9 mouse cellular contexts compared by ENCODE assay signal in genomic region chr11:69121741-69122335, GRCm38 (mm10). TPM values are rescaled to one million over a fixed set of nuclear protein-coding genes. Genes with fewer than 3 reads are reported as not detected.
DNase-seq lines count a peak whose midpoint lies in the region; ATAC-seq and TF ChIP-seq lines count a peak whose summit lies in the region.
"Had no signal": no experiment of that assay in that cellular context is flagged by ENCODE, and none has a peak within 500 bp of the region (broad histone marks: within the 10 kb centered on the region; RNA-seq: fewer than 3 reads in every experiment).

No protein-coding gene starts in this region.

- ATAC-seq in kidney, embryonic 14.5 days (ENCODE audit: low FRiP score, low TSS enrichment): no peak
- no peak for ATAC-seq in intestine, postnatal 0 days
- ATAC-seq in neural tube, embryonic 13.5 days (ENCODE audit: low read depth): no peak

- H3K4me1 ChIP-seq in kidney, embryonic 14.5 days (ENCODE audit: control insufficient read depth, insufficient read depth, low read length): peaks cover 30% of the 10 kb centered on the region; the same call in 1 of the 2 replicates
- H3K4me1 ChIP-seq in ES-E14 (ENCODE audit: control insufficient read depth in 2 of 2, insufficient read depth in 2 of 2, low read length in 2 of 2, poor library complexity in 1 of 2): peaks cover 0 to 9% of the 10 kb centered on the region in 2 experiments; a peak in 2 of 4 replicates
- H3K4me1 ChIP-seq in embryonic facial prominence, embryonic 10.5 days: peaks cover 69% of the 10 kb centered on the region
- 0 out of 2 replicates have a peak, but pooled peaks cover 12% of the 10 kb centered on the region for H3K4me1 ChIP-seq in intestine, postnatal 0 days (replicated peaks; ENCODE audit: control insufficient read depth, insufficient read depth, low read length)
- H3K4me1 ChIP-seq in neural tube, embryonic 13.5 days (replicated peaks): peaks cover 57% of the 10 kb centered on the region

- H3K27ac ChIP-seq in kidney, embryonic 14.5 days (ENCODE audit: low read depth, low read length): peak overlapping the region; percentile 78; the same call in 1 of the 2 replicates
- no peak overlapping the region for H3K27ac ChIP-seq in ES-E14 (ENCODE audit: insufficient read depth, low read depth, low read length, poor library complexity, severe bottlenecking)
- peak overlapping the region; percentile 82 for H3K27ac ChIP-seq in embryonic facial prominence, embryonic 10.5 days (replicated peaks)
- H3K27ac ChIP-seq in intestine, postnatal 0 days (ENCODE audit: low read depth, low read length): peak overlapping the region; percentile 78
- H3K27ac ChIP-seq in neural tube, embryonic 13.5 days (replicated peaks): peak overlapping the region; percentile 72

- WGBS in kidney, embryonic 14.5 days: 1% methylated on average over 28 of the region's 32 CpGs
- 1% methylated on average over 32 of the region's 32 CpGs for WGBS in embryonic facial prominence, embryonic 10.5 days
- under 1% methylated on average over 27 of the region's 32 CpGs for WGBS in intestine, postnatal 0 days
- 1% methylated on average over 31 of the region's 32 CpGs for WGBS in neural tube, embryonic 13.5 days

- peak overlapping the region; percentile 95 for H3K4me2 ChIP-seq in kidney, embryonic 14.5 days (replicated peaks; ENCODE audit: low read depth, low read length)
- peak overlapping the region; percentile 93 for H3K4me2 ChIP-seq in intestine, postnatal 0 days (replicated peaks; ENCODE audit: low read depth)
- H3K4me2 ChIP-seq in neural tube, embryonic 13.5 days: peak overlapping the region; percentile 98

- peak overlapping the region; percentile 62 for H3K9ac ChIP-seq in kidney, embryonic 14.5 days (ENCODE audit: low read depth, low read length)
- H3K9ac ChIP-seq in ES-E14 (ENCODE audit: insufficient read depth, low read depth, low read length, poor library complexity, severe bottlenecking): peak overlapping the region; percentile 6; the same call in 1 of the 2 replicates
- H3K9ac ChIP-seq in intestine, postnatal 0 days (ENCODE audit: low read depth, low read length): peak overlapping the region; percentile 53
- H3K9ac ChIP-seq in neural tube, embryonic 13.5 days: peak overlapping the region; percentile 80

- H3K9me3 ChIP-seq in kidney, embryonic 14.5 days (ENCODE audit: control insufficient read depth, low read length): no peaks in the 10 kb centered on the region
- no peaks in the 10 kb centered on the region for H3K9me3 ChIP-seq in ES-E14 (ENCODE audit: control insufficient read depth, insufficient read depth, low read depth, low read length)
- H3K9me3 ChIP-seq in embryonic facial prominence, embryonic 10.5 days: no peaks in the 10 kb centered on the region
- H3K9me3 ChIP-seq in intestine, postnatal 0 days (ENCODE audit: control insufficient read depth): no peaks in the 10 kb centered on the region
- no peaks in the 10 kb centered on the region for H3K9me3 ChIP-seq in neural tube, embryonic 13.5 days

- no peaks in the 10 kb centered on the region for H3K36me3 ChIP-seq in kidney, embryonic 14.5 days (ENCODE audit: control insufficient read depth, insufficient read depth, low read length)
- H3K36me3 ChIP-seq in ES-E14 (ENCODE audit: control insufficient read depth, insufficient read depth, low read length, poor library complexity, severe bottlenecking): no peaks in the 10 kb centered on the region
- no peaks in the 10 kb centered on the region for H3K36me3 ChIP-seq in embryonic facial prominence, embryonic 10.5 days (replicated peaks)
- no peaks in the 10 kb centered on the region for H3K36me3 ChIP-seq in intestine, postnatal 0 days (ENCODE audit: control insufficient read depth, insufficient read depth)
- no peaks in the 10 kb centered on the region for H3K36me3 ChIP-seq in neural tube, embryonic 13.5 days

- H3K27me3 ChIP-seq in kidney, embryonic 14.5 days (ENCODE audit: control insufficient read depth, insufficient read depth, low read length): no peaks in the 10 kb centered on the region
- peaks cover 37% of the 10 kb centered on the region for H3K27me3 ChIP-seq in embryonic facial prominence, embryonic 10.5 days (replicated peaks; ENCODE audit: low read depth, poor library complexity, severe bottlenecking)
- 0 out of 2 replicates have a peak, but pooled peaks cover 2% of the 10 kb centered on the region for H3K27me3 ChIP-seq in intestine, postnatal 0 days (replicated peaks; ENCODE audit: control insufficient read depth, insufficient read depth, low read length)
- H3K27me3 ChIP-seq in neural tube, embryonic 13.5 days: peaks cover 25% of the 10 kb centered on the region

- no peak for DNase-seq in kidney, postnatal 4 days
- DNase-seq in ES-E14 (ENCODE audit: low read depth, low spot score): no peak
- DNase-seq in embryonic facial prominence, embryonic 10.5 days (ENCODE audit: low spot score): no peak
- DNase-seq in spleen, adult 18-20 months: no peak
- DNase-seq in urinary bladder, postnatal 10 days (ENCODE audit: low spot score): no peak

- H3K4me3 ChIP-seq in kidney, embryonic 14.5 days (ENCODE audit: low read length): peak overlapping the region; percentile 80
- H3K4me3 ChIP-seq in ES-E14 (ENCODE audit: insufficient read depth in 1 of 2, low read depth in 1 of 2, low read length in 2 of 2, poor library complexity in 1 of 2, severe bottlenecking in 1 of 2): peak overlapping the region; percentile 68 to 82
- H3K4me3 ChIP-seq in embryonic facial prominence, embryonic 10.5 days: peak overlapping the region; percentile 74
- peak overlapping the region; percentile 53 for H3K4me3 ChIP-seq in intestine, postnatal 0 days (ENCODE audit: low read depth, low read length)
- peak overlapping the region; percentile 84 for H3K4me3 ChIP-seq in neural tube, embryonic 13.5 days

- TF ChIP-seq CTCF in intestine, postnatal 0 days (IDR thresholded peaks at IDR 0.05; ENCODE audit: low read depth): no peak

- in situ Hi-C loops in ES-E14 (cut with MboI; ENCODE audit: low sequenced_read_pairs in 2 of 2, unreplicated experiment in 2 of 2): no loop called here

TF ChIP-seq in ES-E14, 5 proteins besides CTCF, POLR2A, EP300 and RAD21:
- no peak for TF ChIP-seq ZC3H11A (IDR thresholded peaks at IDR 0.05; ENCODE audit: borderline replicate concordance, low read depth, low read length)
- no peak for TF ChIP-seq HCFC1 (IDR thresholded peaks at IDR 0.05; ENCODE audit: borderline replicate concordance, insufficient read depth, low read length)
- no peak for TF ChIP-seq MAFK (IDR thresholded peaks at IDR 0.05; ENCODE audit: insufficient read depth, low read depth, low read length)
- no peak for TF ChIP-seq CHD2 (IDR thresholded peaks at IDR 0.05; ENCODE audit: low read depth, low read length)

RNA-seq across cellular contexts. Expression of gene 9130213A22Rik, which starts 0.6 kb away (rescaled TPM):
- polyA plus RNA-seq in kidney, embryonic 14.5 days (2014; fragmentation: Nextera tagmentation; extraction: Ambion mirVana): 0.11 and 0.43 TPM in 2 replicates
- not detected in 2 replicates for total RNA-seq in ES-E14 (2012; rRNA removed)
- 0.12 TPM in 1 of 2 replicates, not detected in the other for polyA plus RNA-seq in embryonic facial prominence, embryonic 10.5 days (2016; fragmentation: Nextera tagmentation; extraction: Ambion mirVana)
- 0.12 and 0.37 TPM in 2 replicates for polyA plus RNA-seq in intestine, postnatal 0 days (2015; fragmentation: Nextera tagmentation; extraction: Ambion mirVana)
- 0.18 and 0.32 TPM in 2 replicates for polyA plus RNA-seq in neural tube, embryonic 13.5 days (2015; fragmentation: Nextera tagmentation; extraction: Ambion mirVana)
- total RNA-seq: common myeloid progenitor, adult 5-6 weeks had no signal

RNA-seq across cellular contexts. Expression of gene Hes7, which starts 1.6 kb away (rescaled TPM):
- polyA plus RNA-seq in kidney, embryonic 14.5 days (2014; fragmentation: Nextera tagmentation; extraction: Ambion mirVana): 0.23 and 0.41 TPM in 2 replicates
- total RNA-seq in ES-E14 (2012; rRNA removed): not detected in 2 replicates
- 0.16 and 0.36 TPM in 2 replicates for polyA plus RNA-seq in embryonic facial prominence, embryonic 10.5 days (2016; fragmentation: Nextera tagmentation; extraction: Ambion mirVana)
- 0.21 and 0.37 TPM in 2 replicates for polyA plus RNA-seq in intestine, postnatal 0 days (2015; fragmentation: Nextera tagmentation; extraction: Ambion mirVana)
- 0.61 TPM in 1 of 2 replicates, not detected in the other for polyA plus RNA-seq in neural tube, embryonic 13.5 days (2015; fragmentation: Nextera tagmentation; extraction: Ambion mirVana)
- total RNA-seq: common myeloid progenitor, adult 5-6 weeks had no signal

RNA-seq across cellular contexts. Expression of gene Aloxe3, which starts 3.9 kb away (rescaled TPM):
- polyA plus RNA-seq in kidney, embryonic 14.5 days (2014; fragmentation: Nextera tagmentation; extraction: Ambion mirVana): 0.54 and 1.1 TPM in 2 replicates
- 0.49 and 1.4 TPM in 2 replicates for total RNA-seq in ES-E14 (2012; rRNA removed)
- polyA plus RNA-seq in embryonic facial prominence, embryonic 10.5 days (2016; fragmentation: Nextera tagmentation; extraction: Ambion mirVana): 0.04 and 0.19 TPM in 2 replicates
- polyA plus RNA-seq in intestine, postnatal 0 days (2015; fragmentation: Nextera tagmentation; extraction: Ambion mirVana): 0.31 and 0.82 TPM in 2 replicates
- polyA plus RNA-seq in neural tube, embryonic 13.5 days (2015; fragmentation: Nextera tagmentation; extraction: Ambion mirVana): 0.59 and 1.2 TPM in 2 replicates
- total RNA-seq: common myeloid progenitor, adult 5-6 weeks had no signal

RNA-seq across cellular contexts. Expression of gene Per1, which starts 26.8 kb away (rescaled TPM):
- 6.1 and 8.9 TPM in 2 replicates for polyA plus RNA-seq in kidney, embryonic 14.5 days (2014; fragmentation: Nextera tagmentation; extraction: Ambion mirVana)
- total RNA-seq in ES-E14 (2012; rRNA removed): 6.0 and 8.6 TPM in 2 replicates
- 6.1 and 7.3 TPM in 2 replicates for polyA plus RNA-seq in embryonic facial prominence, embryonic 10.5 days (2016; fragmentation: Nextera tagmentation; extraction: Ambion mirVana)
- 7.2 and 11.3 TPM in 2 replicates for polyA plus RNA-seq in intestine, postnatal 0 days (2015; fragmentation: Nextera tagmentation; extraction: Ambion mirVana)
- 8.0 and 8.4 TPM in 2 replicates for polyA plus RNA-seq in neural tube, embryonic 13.5 days (2015; fragmentation: Nextera tagmentation; extraction: Ambion mirVana)

RNA-seq across cellular contexts. Expression of gene Vamp2, which starts 33.5 kb away (rescaled TPM):
- polyA plus RNA-seq in kidney, embryonic 14.5 days (2014; fragmentation: Nextera tagmentation; extraction: Ambion mirVana): 57.5 and 86.5 TPM in 2 replicates
- total RNA-seq in ES-E14 (2012; rRNA removed): 7.1 and 9.0 TPM in 2 replicates
- polyA plus RNA-seq in embryonic facial prominence, embryonic 10.5 days (2016; fragmentation: Nextera tagmentation; extraction: Ambion mirVana): 60.9 and 70.0 TPM in 2 replicates
- polyA plus RNA-seq in intestine, postnatal 0 days (2015; fragmentation: Nextera tagmentation; extraction: Ambion mirVana): 45.3 and 50.3 TPM in 2 replicates
- polyA plus RNA-seq in neural tube, embryonic 13.5 days (2015; fragmentation: Nextera tagmentation; extraction: Ambion mirVana): 268 and 282 TPM in 2 replicates

Comparison
In these comparisons a context has a peak if more than half of its experiments do, and no peak if none do; other contexts are left out.
1. H3K9ac ChIP-seq: peak in every context shown above with its lines; median percentile 80 in neural tube, embryonic 13.5 days; 62 in kidney, embryonic 14.5 days; 53 in intestine, postnatal 0 days; 6 in ES-E14.